10 mouse cellular contexts compared by ENCODE assay signal in genomic region chr15:84278091-84278490, GRCm38 (mm10).
"Had no signal": no experiment of that assay in that cellular context is flagged by ENCODE, and none has a peak within 500 bp of the region (broad histone marks: within the 10 kb centered on the region; RNA-seq: fewer than 3 reads in every experiment).

No protein-coding gene starts in this region.

- H3K9me3 ChIP-seq: limb, embryonic 12.5 days; liver, embryonic 13.5 days; neural tube, embryonic 12.5 days had no signal

- H3K4me2 ChIP-seq: limb, embryonic 12.5 days; liver, embryonic 13.5 days; midbrain, embryonic 12.5 days; neural tube, embryonic 12.5 days had no signal

- ATAC-seq: inflammation-experienced regulatory T-cells, adult 6 months; intestine, postnatal 0 days; liver, postnatal 0 days had no signal

- H3K4me1 ChIP-seq: limb, embryonic 12.5 days; liver, embryonic 13.5 days; midbrain, embryonic 12.5 days; neural tube, embryonic 12.5 days had no signal

- H3K27ac ChIP-seq: limb, embryonic 12.5 days; liver, embryonic 13.5 days; midbrain, embryonic 12.5 days; neural tube, embryonic 12.5 days; stomach, postnatal 0 days had no signal

- H3K9ac ChIP-seq: limb, embryonic 12.5 days; liver, embryonic 13.5 days; liver, postnatal 0 days; midbrain, embryonic 12.5 days; neural tube, embryonic 12.5 days had no signal

- H3K36me3 ChIP-seq: midbrain, embryonic 12.5 days; neural tube, embryonic 12.5 days had no signal

- DNase-seq: liver; liver, embryonic 13.5 days; liver, postnatal 0 days had no signal

- H3K27me3 ChIP-seq: limb, embryonic 12.5 days; liver, embryonic 13.5 days; neural tube, embryonic 12.5 days had no signal

- H3K4me3 ChIP-seq: limb, embryonic 12.5 days; liver, embryonic 13.5 days; midbrain, embryonic 12.5 days; myocyte; neural tube, embryonic 12.5 days had no signal
